Mouse (Mus musculus) left cerebral cortex, adult 2 months (tissue): ENCODE measurements around the gene Tll2. TPM values are rescaled to one million over a fixed set of nuclear protein-coding genes. Genes with fewer than 3 reads are reported as not detected.

Experiments
- DNase-seq, 2 experiments: peaks; one replicate each; pipeline ENCODE4 v3.0.0; 2021 to 2022; ENCODE audit warnings: low spot score in 2 of 2, mixed read lengths in 1 of 2; ENCODE audit errors: extremely low spot score in 1 of 2
- H3K27ac ChIP-seq: fragments of 200-600 bp; 2 replicates; pipeline ENCODE4 v1.8.1; 2022
- H3K4me3 ChIP-seq: fragments of 200-600 bp; 2 replicates; pipeline ENCODE4 v1.8.1; 2022
- CTCF ChIP-seq: fragments of 200-600 bp; IDR thresholded peaks from 2 replicates; pipeline ENCODE4 v1.8.1; 2022; ENCODE audit warnings: antibody characterized with exemption, mild to moderate bottlenecking, moderate library complexity
- intact Hi-C: fragments of 180-260 bp; cut with DNase I; formaldehyde crosslinking; loops from one replicate; pipeline ENCODE4 v1.15.1; 2025
- total RNA-seq, 2 experiments: library from RNA; stranded (reverse); gene quantifications; 2 replicates each; pipeline ENCODE4 v1.2.3; 2021

Tll2 gene
- total RNA-seq, 2 experiments from 2014 or later: 0.68 to 0.84 TPM

GRCm38 (mm10) chr19:41152462-41152861, 54.2 kb downstream of the Tll2 start:
- no peak for DNase-seq
- intact Hi-C loops: no loop called here
- no peak for TF ChIP-seq CTCF
- Histone ChIP-seq H3K4me3 (no peak overlapping the region), H3K27ac (no peak overlapping the region)

- Histone ChIP-seq H3K27ac (no peak overlapping the region), H3K4me3 (no peak overlapping the region)
- intact Hi-C loops: no loop called here
- DNase-seq: no peak
- no peak for TF ChIP-seq CTCF
Observed at GRCm38 (mm10) chr19:41152016-41152370, 54.6 kb downstream of the Tll2 start.

- Histone ChIP-seq H3K4me3 (no peak overlapping the region), H3K27ac (no peak overlapping the region)
- TF ChIP-seq CTCF: no peak
- intact Hi-C loops: no loop called here
- no peak for DNase-seq
Observed at GRCm38 (mm10) chr19:41151321-41152015, 55.2 kb downstream of the Tll2 start.

DNA sequence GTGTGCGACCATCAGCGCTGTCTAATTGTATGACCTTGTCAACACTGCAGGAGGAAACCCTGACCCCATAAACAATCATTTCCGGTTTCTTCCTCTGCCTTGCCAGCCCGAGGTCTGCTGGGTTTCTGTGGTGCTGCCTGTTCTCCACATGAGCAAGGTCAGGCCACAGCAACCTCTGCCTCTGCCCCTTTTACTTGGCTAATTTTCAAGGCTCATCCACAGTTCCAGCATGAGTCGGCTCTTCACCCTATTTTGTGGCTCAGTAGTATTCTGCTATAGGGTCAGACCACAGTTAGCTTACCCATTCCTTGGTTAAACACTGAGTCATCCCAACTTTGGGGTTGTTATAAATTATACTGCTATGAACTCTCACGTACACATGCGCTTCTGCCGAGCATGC, 65.7 kb downstream of the Tll2 start:
- intact Hi-C loops: no loop called here
- no peak overlapping the region for H3K27ac ChIP-seq
- no peak for DNase-seq
- H3K4me3 ChIP-seq: no peak overlapping the region
- TF ChIP-seq CTCF: no peak

DNA sequence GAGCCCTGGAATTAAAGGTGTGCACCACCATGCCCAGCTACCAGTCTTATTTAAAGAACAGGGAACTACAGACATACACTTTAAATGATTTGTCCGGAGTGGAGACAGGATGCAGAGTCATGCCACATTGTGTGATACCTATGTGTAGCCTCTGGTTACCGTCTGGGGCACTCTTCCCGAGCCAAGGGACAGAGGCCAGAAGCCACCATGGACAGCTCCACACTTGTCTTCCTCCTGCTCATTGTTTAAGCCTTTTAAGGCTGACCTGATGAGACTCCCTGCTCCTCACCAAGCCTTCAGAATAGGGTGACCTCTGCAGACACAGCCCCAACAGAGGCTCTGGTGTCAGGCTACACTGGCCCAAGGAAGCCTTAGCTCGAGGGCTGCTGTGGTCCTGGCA, 67.0 kb downstream of the Tll2 start:
- no peak overlapping the region for H3K27ac ChIP-seq
- no peak overlapping the region for H3K4me3 ChIP-seq
- intact Hi-C loops: no loop called here
- no peak for TF ChIP-seq CTCF
- DNase-seq: no peak

DNA sequence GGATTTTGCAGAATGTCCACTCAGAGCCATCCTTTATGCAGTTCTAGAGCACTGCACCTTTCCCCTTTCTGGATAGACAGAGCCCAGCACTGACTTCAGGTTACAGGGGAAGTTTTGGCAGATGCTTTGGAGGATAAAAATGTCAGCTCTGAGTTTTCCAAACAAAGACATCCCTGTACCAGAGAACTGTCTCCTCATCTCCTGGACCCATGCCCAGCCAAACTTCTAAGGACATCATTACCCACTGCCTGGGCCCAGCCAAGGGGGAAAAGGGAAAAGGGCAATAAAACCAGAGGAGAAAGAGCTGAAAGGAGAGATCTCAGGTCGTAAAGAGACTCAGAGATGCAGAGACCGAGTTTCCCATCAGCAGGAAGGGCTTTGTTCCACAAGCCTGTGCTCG, 83.6 kb downstream of the Tll2 start:
- Histone ChIP-seq H3K27ac (no peak overlapping the region), H3K4me3 (no peak overlapping the region)
- no peak for DNase-seq
- intact Hi-C loops: no loop called here
- no peak for TF ChIP-seq CTCF

DNA sequence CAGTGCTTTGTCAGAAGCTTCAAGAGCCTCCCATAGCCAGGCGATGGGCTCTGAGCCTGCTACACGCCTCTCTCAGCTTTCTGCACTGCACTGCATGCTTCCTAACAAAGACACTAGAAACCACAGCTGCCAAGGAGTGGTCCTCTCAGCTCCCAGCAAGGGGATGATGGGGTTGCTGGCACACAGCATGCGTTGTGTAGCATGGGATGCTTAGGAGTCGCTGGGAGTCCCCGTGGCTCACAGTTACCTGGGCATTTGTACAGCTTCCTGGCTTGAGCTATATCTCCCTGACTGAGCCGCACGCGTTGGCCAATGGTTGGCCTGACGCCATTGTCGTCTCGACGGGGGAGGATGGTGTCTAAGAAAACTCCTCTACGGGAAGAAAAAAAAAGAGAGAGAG, 86.7 kb downstream of the Tll2 start:
- Histone ChIP-seq H3K27ac (no peak overlapping the region; the same call in 1 of the 2 replicates), H3K4me3 (no peak overlapping the region)
- no peak for TF ChIP-seq CTCF
- intact Hi-C loops: no loop called here
- DNase-seq: peak; percentile 36 to 75

DNA sequence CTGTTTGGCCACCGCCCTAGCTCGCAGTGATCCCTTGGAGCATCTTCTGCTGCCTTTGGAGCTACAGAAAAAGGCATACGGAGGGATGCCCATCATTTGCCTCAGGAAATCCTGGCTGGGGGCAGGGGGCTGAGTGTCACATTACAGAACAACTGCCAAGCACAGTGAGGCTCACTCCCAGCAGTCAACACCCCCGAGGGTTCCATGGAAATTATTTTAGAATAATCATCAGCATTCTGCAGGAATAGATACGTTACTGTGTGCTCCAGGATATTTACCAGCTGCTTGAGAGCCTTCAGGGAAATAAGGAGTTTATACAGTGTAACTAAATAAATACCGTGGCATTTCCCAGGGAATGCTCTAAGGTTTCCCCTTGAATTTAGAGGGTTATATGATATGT, 88.3 kb downstream of the Tll2 start:
- no peak for DNase-seq
- H3K27ac ChIP-seq: no peak overlapping the region
- intact Hi-C loops: no loop called here
- no peak overlapping the region for H3K4me3 ChIP-seq
- TF ChIP-seq CTCF: no peak

GRCm38 (mm10) chr19:41117334-41117733, 89.3 kb downstream of the Tll2 start:
- no peak for DNase-seq
- Histone ChIP-seq H3K4me3 (no peak overlapping the region), H3K27ac (no peak overlapping the region)
- TF ChIP-seq CTCF: no peak
- intact Hi-C loops: no loop called here

DNA sequence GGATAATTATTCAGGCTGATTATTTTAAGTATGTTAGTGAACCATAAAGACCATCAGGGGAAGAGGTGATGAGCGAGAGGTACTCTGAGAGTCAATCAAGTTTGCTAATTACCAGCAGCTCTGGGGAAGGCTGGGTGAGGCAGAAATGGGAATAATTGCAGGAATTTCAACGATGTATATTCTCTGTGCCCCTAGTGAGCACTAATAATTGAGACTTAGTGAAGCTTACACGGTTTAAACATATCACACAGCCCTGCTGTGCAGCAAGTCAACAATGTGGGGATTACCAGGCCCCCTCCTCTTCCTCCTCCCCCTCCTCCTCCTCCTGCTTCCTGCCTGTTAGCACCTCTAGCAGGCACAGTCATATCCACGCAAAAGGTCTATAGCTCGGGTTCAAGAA, 92.0 kb downstream of the Tll2 start:
- intact Hi-C loops: no loop called here
- TF ChIP-seq CTCF: no peak
- no peak for DNase-seq
- no peak overlapping the region for H3K4me3 ChIP-seq
- no peak overlapping the region for H3K27ac ChIP-seq

DNA sequence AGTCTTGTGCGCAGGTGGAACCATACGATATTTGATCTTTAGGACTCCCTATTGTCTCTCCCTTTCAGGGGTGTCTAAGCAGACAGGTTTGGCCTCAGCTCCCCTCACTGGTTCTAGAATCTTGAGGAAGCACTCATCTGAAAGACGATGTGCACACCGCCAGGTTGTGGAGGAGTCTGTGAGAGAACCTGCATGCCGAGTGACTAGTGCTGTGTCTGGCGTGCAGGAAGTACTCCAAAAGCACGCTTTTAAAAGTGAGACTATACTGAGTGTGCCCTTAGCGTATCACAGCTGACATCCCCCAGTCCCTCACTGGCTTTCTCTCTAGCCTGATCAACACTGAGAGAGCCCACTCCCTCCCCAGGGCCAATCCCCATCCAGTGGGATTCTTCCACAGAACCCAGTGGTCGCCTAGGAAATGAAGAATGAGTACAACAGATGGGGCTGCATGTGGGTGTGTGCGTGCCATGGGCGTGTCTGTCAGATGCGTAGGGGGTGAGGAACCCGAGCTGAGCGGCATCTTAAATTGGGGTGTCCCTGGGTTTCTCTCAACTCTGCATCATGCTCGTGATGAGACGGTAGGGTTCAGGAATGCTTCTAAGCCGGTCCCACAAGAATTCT, 92.6 kb downstream of the Tll2 start:
- no peak for TF ChIP-seq CTCF
- intact Hi-C loops: no loop called here
- DNase-seq: peak; percentile 37 to 51
- no peak overlapping the region for H3K4me3 ChIP-seq
- H3K27ac ChIP-seq: no peak overlapping the region

DNA sequence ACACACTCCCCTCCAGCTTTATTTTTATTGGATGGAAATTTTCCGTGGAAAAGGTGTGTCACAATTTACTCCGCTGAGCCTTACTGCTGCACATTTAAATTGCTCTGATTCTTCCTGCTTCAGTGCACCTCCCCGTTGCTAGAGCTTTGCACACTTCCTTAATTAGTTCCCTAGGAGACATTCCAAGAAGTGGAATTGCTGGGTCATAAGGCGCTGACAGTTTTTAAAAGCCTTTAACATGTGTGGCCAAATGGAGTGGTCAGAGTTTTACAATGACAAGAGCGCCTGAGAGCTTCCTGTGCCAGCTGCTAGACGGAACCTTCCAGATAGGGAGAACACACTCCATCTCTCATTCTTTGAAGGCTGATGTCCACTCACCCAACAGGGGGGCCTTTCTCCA, 94.0 kb downstream of the Tll2 start:
- intact Hi-C loops: no loop called here
- no peak for DNase-seq
- no peak for TF ChIP-seq CTCF
- no peak overlapping the region for H3K4me3 ChIP-seq
- no peak overlapping the region for H3K27ac ChIP-seq

- Histone ChIP-seq H3K4me3 (no peak overlapping the region), H3K27ac (no peak overlapping the region)
- no peak for TF ChIP-seq CTCF
- DNase-seq: no peak
- intact Hi-C loops: no loop called here
Observed at GRCm38 (mm10) chr19:41109991-41110390, 96.6 kb downstream of the Tll2 start.
